Mouse (Mus musculus): Measurements from ENCODE around the gene Atxn7l1.

Atxn7l1 gene

DNA sequence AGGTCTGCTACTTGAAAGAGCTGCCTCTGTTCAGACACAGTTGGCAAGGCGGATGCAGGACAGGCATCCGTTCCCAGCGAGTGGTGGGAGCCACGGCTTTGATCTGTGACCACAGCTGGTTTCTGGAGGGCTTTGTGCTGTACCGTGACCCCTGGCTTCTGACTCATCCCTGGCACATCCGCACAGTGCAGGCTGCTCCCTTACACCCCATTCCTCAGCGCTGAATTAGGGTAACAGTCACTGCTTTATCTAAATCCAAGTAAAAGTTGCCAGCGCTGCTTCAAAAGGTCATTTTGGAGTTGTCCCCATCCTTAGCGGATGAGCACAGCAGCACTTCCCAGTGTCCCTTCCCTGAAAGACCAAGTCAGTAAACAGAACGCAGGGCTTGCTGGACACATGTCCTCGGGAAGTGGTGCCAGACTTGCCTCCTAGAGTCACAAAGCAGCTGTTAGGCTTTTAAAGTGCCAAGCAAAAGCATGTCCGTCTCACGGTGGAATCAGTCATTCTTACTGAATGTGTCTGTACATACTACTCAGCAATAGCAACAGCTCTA lies 88.4 kb downstream of the Atxn7l1 start:
- DNase-seq = no peak

DNA sequence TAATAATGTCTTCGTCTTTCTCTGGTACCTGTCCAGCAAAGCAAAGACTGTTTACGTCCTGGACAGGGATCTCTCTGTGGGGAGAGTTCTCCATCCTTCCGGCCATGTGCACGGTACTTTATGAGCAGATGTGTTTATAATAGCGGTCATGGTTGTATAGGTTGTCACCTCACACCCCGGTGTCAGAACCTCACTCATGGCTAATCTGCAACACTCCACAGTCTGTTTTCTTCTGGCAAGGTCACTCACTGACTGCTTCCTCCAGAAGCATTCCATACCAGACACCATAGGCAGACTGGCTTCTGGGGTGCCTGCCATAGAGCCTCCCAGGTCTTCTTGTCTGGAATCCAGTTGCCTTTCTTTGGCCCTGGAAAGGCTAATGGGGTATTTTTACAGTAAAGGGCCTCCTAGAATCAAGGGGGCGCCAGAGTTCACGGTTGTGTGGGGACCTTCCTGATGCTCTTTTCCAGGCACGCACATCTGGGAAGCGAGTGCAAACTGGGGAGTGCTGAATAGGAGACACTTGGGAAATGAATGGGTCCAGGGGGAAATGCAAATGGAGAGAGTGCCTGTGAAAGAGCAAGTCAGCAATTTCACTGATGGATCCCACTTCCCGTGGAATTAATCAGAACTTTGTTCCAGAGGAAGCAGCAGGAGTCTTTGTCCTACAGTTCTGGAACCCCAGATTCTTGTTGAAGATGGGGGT lies 89.0 kb downstream of the Atxn7l1 start:
- DNase-seq = no peak

DNA sequence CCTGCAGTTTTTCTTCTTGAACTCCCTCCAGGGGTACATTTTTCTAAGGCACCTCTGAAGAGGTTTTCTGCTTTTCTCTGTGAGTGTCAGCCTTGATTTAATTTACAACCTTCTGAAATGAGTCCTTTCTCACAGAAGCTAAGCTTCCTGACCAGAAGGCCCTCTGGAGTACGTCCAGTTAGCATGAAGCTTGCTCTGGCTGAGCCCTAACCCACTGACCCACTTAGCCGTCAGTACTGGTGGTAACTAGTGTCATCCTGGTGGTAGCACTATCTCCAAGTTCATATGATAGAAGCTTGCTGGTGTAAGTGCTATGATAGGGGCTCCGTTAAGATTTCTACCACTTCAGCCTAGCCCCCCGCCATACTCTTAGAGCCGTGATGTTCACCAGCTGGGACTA lies 89.6 kb downstream of the Atxn7l1 start:
- DNase-seq = no peak

DNA sequence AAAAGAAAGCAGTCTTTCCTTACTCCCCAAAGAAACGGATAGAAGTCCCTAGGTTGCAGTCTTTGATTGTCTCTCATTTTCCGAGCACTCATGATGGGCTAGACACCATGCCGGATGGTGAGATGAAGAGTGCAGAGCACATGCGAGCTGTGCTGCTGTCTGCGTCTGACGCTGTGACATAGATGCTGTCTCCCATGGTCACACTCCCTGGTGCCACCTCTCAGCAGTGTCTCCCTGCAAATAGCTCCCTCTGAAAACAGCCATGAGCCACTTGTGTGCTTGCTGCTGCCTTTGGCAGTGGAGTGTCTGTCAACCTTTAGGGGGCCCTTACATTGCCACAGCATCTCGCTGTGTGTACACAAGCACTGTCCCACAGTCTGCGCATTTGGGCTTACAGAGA lies 95.2 kb downstream of the Atxn7l1 start:
- DNase-seq = no peak

DNA sequence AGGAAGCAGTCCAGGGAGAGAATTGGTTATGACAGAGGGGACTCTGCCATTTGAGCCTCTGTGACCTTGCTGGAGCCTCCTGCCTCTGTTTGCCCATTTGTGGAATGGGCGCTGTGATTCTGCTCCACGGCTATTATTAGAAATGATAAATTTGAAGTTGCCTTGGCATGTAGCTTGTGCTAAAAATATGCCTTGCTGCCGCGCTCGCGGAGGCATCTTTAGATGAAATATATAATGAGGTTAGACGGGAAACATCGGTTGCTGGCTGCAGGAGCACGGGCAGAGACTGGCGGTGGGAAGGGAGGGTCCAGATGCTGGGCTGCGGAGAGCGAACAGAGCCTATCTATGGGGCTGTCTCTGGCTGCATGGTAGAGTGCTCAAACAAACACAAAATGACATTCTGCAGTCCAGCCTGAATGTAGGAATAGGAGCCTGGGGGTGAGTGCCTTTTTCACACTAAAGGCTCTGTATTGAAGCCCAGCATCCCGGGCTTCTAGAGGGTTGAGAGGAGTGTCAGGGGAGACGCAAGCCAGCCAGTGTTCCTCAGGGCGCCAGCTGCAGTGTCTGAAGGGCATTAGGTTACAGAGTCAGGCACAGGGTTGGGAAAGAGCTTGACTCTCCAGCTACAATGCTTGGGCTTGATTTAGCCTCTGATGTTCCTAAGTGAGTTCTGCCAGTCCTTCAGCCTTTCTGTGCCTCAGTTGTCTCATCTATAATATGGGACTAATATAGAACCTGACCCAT lies 96.8 kb downstream of the Atxn7l1 start:
- DNase-seq = no peak

DNA sequence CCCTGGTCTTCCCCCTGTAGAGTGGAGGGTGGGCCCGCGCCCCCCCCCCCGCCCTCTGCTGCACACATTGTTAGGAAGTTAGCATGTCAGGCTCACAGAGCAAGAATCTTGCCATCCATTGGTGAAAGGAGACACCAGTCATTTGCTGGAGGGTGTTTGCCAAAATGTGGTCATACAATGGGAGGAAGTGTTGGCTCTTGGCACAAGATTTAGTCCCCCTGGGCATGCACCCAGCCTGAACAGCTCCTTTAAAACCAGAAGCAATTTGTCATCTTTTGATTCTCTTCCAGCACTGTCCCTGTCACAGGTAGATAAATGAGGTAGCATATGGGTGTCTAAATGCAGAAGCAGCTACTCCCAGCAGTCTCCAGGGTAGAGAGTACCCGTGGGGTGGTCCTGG lies 98.0 kb downstream of the Atxn7l1 start:
- DNase-seq = peak; percentile 50

DNA sequence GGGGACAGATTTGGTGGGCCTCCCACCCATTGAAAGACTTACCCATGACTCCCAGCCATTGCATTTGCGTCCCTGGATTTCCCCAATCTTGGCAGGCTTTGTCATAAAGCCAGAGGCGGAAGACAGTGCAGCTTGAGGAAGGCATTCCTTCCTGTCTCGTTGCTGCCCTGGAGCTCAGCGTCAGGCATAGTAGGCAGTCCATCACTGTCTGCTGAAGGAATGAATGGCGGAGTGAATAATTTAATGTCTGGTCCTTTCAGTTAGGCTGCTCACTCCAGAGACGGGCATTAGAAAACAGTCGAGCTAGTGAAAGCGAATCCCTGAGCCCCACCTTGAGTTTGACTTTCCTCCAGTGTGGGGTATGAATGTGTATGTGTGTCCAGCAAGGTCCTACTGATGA lies 99.4 kb downstream of the Atxn7l1 start:
- DNase-seq = no peak

DNA sequence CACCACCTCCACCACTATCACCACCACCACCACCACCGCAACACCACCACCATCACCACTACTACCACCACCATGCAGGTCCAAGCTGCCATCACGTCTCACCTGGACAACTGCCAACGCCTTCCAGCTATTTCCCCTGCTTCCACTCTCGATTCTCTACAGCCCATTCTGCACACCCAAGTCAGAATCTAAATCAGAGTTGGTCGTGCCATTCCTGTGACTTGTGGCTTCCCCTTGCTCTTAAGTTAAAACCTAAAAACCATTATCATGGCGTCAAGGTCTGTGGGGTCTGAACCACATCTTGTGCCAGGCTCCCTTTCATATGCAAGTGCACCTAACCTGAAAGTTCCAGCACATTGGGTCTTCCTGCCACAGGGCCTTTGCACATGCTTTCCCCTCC lies 102.7 kb downstream of the Atxn7l1 start:
- no peak for DNase-seq

DNA sequence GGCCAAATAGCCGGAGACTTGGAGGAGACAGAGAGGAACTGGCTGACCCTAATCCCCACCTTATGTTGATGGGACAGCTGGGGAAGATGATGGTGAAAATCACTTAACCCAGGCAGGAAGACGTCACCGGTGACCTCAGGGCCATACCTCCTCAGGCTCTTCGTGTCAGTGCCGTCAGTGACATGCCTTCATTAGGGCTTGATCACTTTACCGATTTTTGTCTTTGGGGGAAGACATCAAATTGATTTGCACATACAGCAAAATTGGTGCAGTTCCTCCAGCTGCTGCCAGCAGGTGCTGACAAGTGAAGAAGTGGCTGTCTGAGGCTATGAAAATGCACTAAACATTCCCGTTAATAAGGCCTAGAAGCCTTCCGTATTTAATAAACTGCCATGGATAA lies 103.9 kb downstream of the Atxn7l1 start:
- no peak for DNase-seq

DNA sequence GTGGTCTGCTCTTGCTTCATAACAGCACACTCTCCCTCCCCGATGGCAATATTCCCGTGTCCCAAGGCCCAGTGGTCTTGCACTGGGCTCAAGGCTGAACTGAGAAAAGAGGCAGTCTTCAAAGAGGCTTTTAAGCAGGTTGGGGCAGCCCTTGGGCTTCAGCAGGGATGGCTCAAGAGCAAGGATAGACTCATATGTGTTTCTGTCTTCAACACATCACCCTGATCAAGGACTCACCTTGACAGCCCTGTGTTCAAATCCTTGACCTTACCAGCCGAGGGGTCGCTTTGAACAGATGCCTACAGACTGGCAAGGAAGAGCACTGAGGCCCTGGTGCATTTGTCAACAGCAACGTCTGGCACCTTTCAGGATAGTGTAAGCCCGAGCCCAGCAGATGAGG lies 105.1 kb downstream of the Atxn7l1 start:
- no peak for DNase-seq

DNA sequence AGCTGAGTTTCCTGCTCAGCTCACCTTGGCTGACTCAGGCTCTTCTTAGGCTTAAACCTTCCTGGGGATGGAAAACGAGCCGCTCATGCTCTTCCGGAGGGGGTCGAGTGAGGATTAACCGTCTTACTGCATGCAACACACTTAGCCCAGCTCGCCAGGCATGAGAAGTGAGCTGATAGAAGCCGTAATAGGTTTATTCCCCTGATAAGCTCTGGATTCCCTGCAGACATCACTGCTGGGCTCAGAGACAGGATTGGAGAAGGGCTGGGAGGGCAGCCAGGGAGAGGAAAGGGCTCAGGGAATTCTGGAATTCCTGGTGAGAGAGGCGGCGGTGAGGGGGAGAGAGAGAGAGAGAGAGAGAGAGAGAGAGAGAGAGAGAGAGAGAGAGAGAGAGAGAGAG lies 105.7 kb downstream of the Atxn7l1 start:
- no peak for DNase-seq

DNA sequence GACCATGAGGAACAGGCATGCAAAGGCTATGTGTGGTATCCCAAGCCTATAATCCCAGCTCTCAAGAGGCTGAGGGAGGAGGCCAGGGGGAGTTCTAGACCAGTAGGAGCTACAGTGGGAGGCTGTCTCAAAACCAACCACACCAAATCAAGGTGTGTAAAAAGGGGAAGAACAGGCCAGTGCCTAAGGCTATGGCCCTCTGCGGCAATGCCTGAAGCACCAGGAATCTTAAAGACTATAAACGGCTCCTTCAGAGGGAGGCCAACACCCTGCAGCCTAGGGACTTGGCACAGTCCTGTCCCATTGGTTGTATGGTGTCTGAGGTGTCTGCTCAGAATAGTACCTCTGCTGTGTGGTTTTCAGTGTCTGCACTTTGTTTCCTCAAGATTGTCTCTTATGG lies 107.8 kb downstream of the Atxn7l1 start:
- no peak for DNase-seq

DNA sequence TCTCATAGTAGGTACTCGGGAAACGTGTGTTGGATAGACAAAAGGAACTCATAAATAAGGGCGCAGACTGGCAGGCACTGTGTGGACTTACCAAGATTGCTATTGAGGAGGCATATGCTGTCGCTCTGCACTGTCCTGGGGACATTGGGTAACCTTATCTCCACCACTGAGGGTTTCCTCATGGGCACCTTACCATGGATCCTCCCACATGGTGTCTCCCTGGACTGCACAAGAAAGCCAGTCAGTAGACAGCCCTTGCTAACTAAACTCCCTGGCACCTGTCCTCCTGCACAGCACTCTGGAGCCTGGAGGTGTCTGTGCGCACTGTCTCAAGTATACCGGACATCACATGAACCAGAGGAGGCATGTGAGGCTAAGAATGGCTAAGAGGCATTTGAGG lies 108.9 kb downstream of the Atxn7l1 start:
- no peak for DNase-seq

DNA sequence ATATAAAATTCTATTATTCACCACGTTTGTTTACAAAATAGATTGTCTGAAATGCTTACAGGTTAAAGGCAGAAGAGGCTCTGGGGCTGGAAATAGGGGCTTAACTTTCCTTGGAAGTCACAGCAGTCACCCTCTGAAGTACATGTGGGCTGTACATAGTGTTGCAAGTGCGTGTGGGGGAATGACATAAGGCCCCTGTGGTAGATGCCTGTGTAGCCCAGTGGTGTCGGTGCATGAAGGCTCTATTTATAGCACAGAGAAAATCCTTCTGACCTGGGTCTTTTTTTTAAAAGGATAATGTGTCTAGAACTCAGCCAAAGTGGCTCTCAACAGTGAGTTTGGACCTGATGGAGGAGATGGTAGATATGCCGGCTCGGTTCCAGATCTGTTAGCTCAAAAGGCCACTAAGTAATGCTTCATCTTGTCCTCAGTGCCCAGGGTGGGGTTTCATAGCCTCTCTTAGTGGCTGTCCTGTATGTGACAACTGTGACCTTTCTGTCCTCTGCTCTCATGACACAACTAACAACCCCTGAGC lies 111.6 kb downstream of the Atxn7l1 start:
- DNase-seq = no peak

DNA sequence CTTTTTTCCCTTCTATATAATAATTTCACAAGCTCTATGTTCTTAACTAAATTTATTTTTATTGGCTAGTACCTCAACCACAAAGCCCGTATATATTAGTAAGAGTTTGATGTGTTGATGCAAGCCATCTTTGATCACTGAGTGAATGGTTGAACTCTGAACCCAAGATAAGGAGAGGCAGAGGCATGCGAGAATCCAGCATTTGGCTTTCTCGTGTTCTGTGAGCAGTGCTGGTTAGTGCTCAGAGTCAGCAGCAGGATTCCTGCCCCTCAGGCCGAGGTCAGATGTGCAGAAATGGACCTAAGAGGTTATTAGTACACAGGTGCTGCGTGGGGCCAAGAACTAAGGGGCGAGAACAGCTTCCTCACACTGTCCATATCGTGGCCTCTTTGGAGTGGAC lies 113.1 kb downstream of the Atxn7l1 start:
- DNase-seq = no peak

DNA sequence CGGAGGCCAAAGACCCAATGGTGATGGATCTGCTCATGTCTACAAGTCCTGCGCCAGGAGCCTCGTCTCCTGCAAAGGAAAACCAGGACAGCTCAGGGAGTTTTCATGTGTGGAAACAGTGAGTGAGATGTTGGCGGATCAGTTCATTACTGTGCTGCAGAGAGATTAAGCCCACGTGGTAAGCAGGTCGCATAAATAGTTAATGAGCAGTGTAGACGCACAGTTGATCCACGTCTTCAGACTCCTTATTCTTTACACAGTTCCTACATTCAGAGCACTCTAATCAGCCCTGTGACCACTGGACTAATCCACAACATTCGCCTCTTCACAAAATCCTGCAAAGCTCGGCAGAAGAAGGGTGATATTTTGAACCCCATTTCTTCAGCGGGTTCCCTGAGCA lies 118.4 kb downstream of the Atxn7l1 start:
- no peak for DNase-seq

DNA sequence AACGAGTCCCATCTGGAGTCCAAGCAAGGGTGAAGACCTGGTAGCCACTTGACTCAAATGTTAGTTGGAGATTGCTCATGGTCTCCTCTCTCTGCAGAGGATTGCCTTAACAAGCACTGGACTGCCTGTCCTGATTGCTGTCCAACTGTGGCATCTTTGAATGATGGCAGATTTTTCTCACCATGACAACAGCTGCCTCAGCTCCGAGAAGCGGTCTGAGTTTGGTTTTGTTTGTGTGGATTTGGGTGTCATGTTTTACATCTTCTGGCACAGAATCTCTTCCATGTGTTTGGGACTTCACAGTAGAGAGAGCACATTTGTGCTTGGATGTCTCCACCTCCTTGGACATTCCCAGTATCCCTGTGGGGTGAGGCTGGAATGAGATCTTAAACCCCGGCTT lies 120.5 kb downstream of the Atxn7l1 start:
- DNase-seq = no peak

DNA sequence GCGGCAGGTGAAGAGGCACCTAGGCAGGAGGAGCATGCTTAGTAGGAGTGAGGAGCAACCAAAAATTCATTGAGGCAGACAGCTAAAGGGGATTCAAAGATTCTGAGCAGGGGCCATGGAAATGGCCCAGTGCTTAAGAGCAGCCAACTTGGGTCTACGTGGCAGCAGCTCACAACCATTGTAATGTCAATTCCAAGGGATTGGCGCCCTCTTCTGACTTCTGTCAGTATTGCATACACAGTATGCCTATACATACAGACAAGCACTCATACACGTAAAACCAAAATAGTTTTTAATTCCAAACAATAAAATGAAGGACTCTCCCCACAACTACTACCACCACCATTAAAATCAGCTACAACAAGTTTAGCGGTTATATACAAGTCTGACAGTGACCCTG lies 122.2 kb downstream of the Atxn7l1 start:
- DNase-seq = peak; percentile 10

DNA sequence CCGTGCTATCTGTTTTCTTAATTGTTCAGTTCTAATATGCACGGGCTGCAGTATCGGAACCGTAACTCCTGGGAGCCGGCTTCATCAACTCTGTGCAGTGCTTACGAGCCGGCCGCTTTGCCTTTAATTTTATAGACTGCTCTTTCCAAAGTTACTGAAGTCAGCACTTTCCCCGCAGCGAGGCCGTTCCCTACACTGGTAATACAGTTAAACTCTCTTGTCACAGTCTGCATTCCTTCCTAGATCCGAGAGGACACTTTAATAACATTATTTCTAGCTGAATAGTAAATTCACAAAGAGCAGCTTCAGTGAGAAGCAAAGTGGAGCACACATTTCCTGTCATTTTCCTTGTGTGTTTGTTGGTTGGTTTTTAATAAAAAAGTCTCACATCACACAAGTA lies 124.4 kb downstream of the Atxn7l1 start:
- DNase-seq = no peak

DNA sequence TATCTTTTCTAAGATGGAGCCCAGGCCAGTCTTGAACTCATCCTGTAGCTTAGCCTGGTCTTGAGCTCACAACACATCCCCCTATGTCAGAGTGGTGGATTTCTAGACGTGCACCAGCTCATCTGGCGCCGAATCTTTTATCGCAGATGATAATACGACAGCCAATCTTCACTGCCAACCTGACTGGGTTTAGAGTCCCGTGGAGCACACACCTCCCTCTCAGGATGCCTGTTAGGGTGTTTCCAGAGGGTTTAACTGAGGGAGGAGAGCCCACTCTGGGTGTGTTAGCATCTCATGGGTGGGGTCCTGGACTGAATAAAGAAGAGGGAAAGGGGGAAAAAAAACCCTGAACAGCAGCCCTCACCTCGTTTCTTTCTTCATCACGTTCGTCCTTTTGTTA lies 124.9 kb downstream of the Atxn7l1 start:
- DNase-seq = no peak

DNA sequence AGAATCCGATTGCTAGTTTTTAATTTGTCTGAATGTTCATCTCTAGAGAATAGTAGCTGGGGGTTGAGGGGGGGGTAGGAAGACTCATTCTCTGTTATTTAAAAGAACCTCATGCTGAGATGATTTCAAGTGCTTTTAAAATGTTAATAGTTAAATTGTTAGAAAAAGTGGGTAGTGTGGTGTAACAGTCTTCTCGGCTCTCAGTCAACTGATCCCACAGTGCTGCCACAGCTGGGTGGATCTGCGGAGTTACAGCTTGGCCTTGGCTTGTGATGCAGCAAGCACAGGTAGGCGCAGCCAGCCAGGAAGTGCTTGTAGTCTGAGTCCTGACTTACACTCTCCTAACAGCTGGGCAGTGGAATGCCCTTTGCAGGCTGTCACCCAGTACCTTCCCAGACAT lies 125.7 kb downstream of the Atxn7l1 start:
- no peak for DNase-seq

DNA sequence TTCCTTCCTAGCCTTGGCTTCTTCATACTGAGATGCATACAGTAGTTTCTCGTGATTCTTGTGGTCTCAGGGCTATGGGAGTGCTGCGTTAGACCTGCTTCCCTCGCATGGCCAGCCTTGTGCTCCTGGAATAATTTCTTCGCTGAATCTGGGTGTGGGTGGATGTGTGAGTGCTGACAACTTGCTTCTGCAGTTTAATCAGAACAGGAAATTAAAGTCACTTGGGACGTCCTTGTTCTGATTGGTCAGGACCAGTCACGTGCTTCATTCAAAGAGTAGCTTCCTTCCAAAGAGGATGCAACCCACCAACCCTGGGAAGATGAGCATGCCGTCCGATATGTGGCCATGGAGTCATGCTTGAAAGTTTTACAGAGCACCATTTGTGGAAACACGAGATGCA lies 126.2 kb downstream of the Atxn7l1 start:
- no peak for DNase-seq

DNA sequence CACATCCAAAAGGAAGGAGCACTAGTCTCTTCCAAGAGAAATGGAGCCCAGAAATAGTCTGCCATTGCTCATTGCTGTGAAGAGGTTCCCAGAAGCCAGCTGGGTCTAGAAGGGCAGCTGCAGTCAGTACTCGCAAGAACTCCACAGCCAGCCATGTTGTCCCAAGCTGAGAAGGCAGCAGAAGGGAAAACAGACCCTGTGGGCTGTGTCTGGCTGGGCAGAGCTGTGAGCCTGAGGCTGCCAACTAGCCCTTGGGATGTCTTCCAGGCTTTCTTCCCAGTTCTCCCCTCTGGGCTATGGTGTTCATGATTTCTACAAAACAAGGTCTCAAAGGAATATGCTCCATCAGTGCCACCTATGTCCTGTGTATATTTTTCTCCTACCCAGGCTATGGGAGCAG lies 128.5 kb downstream of the Atxn7l1 start:
- no peak for DNase-seq

DNA sequence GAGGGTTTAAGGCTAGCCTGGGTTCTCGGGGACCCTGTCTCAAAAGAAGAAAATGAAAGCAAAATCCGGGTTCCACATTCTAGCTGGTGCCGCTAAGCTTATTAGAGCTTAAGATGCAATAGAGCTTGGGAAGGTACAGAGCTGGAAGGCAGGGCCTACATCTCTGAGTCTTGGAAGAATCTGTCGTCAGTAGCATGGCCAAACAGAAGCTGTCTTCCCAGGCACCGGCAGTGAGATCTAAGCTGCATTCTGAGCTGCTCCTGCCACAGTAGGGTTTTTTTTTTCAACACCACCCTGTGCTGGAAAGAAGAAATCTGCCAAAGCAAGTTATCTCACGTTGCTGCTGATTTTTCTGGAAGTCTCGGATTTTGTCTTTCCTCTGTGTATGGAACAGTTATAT lies 129.9 kb downstream of the Atxn7l1 start:
- no peak for DNase-seq

All from kidney, adult 11 months (tissue).